Mouse (Mus musculus): ENCODE results near the gene Upf1. TPM values are rescaled to one million over a fixed set of nuclear protein-coding genes. Genes with fewer than 3 reads are reported as not detected.
A peak's percentile ranks its signal among the peaks of the same experiment; 100 is the strongest.

Upf1 gene
- 33.7 and 36.0 TPM in 2 replicates for polyA plus RNA-seq (2016; fragmentation: Nextera tagmentation; extraction: Ambion mirVana)

GRCm38 (mm10) chr8:70353194-70353817, at the start of gene Upf1:
Upf1 (minus strand) TSS chr8:70353278.
- peak; percentile 73 for ATAC-seq (ENCODE audit: insufficient number of reproducible peaks, insufficient read depth, low FRiP score, low TSS enrichment)
- H3K27me3 ChIP-seq, result no peaks in the 10 kb centered on the region
- no peaks in the 10 kb centered on the region for H3K9me3 ChIP-seq
- under 1% methylated on average over 64 of the region's 69 CpGs for WGBS
- H3K27ac ChIP-seq, result peak within 1 kb of the TSS; percentile 88
- H3K4me1 ChIP-seq, result peaks cover 34% of the 10 kb centered on the region
- peak within 1 kb of the TSS; percentile 100 for H3K4me3 ChIP-seq
- H3K4me2 ChIP-seq (replicated peaks), result peak within 1 kb of the TSS; percentile 93
- H3K36me3 ChIP-seq, result peaks cover 22% of the 10 kb centered on the region
- peak within 1 kb of the TSS; percentile 99 for H3K9ac ChIP-seq

- H3K9ac ChIP-seq, result no peak overlapping the region
- no peak overlapping the region for H3K27ac ChIP-seq
- no peaks in the 10 kb centered on the region for H3K9me3 ChIP-seq
- 81% methylated on average over 16 of the region's 16 CpGs for WGBS
- H3K36me3 ChIP-seq, result peaks cover 20% of the 10 kb centered on the region
- ATAC-seq (ENCODE audit: insufficient number of reproducible peaks, insufficient read depth, low FRiP score, low TSS enrichment), result no peak
- H3K4me3 ChIP-seq, result no peak overlapping the region
- no peak overlapping the region for H3K4me2 ChIP-seq (replicated peaks)
- H3K27me3 ChIP-seq, result no peaks in the 10 kb centered on the region
- H3K4me1 ChIP-seq, result no peaks in the 10 kb centered on the region
Measured at GRCm38 (mm10) chr8:70397611-70398563, 44.8 kb upstream of the Upf1 start.

DNA sequence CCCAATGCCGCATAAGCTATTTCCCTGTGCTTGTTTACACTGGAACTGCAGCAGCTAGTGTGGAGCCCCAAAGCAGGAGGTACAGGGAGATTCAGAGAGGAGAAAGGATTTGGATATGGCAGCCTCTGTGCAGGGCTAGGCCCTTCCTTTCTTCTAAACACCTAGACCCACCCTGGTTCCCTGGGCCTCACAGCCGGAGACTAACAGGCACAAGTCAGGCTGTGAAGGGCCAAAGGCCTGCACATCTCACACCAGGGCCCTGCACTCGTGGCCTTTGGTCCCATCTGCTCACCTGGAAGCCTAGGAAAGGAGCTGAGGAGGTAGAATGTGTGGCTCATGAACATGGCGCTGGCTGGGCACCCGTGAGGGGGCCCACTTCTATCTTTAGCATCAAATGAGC, 43.1 kb upstream of the Upf1 start:
- H3K4me2 ChIP-seq (replicated peaks), result no peak overlapping the region
- no peak for ATAC-seq (ENCODE audit: insufficient number of reproducible peaks, insufficient read depth, low FRiP score, low TSS enrichment)
- no peak overlapping the region for H3K4me3 ChIP-seq
- H3K36me3 ChIP-seq, result peaks cover 31% of the 10 kb centered on the region
- no peak overlapping the region for H3K9ac ChIP-seq
- H3K9me3 ChIP-seq, result no peaks in the 10 kb centered on the region
- no peaks in the 10 kb centered on the region for H3K27me3 ChIP-seq
- H3K4me1 ChIP-seq, result no peaks in the 10 kb centered on the region
- 76% methylated on average over 5 of the region's 5 CpGs for WGBS
- no peak overlapping the region for H3K27ac ChIP-seq

DNA sequence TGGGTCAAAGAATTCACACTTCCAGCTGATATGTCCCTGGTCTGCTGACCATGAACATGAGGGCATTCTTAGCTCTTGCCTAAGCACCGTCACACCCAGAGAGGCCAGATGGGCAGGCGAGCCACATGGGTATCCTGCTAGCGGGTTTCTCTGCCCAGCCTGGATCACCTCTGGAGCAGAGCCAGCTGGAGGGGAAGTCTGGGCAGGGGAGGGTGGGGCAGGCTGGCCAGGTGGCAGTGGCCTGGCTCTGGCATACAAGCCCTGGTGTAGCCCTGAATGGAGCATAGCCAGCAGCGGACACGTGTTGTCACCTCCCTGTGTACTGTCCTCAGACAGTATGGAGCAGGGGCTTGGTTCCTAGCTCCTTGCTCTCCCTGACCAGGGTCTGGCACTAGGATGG, 42.6 kb upstream of the Upf1 start:
- no peak overlapping the region for H3K27ac ChIP-seq
- H3K4me1 ChIP-seq, result no peaks in the 10 kb centered on the region
- H3K27me3 ChIP-seq, result no peaks in the 10 kb centered on the region
- WGBS, result 79% methylated on average over 5 of the region's 5 CpGs
- H3K36me3 ChIP-seq, result peaks cover 36% of the 10 kb centered on the region
- H3K4me2 ChIP-seq (replicated peaks), result no peak overlapping the region
- H3K9me3 ChIP-seq, result no peaks in the 10 kb centered on the region
- no peak overlapping the region; the same call in 1 of the 2 replicates for H3K9ac ChIP-seq
- no peak for ATAC-seq (ENCODE audit: insufficient number of reproducible peaks, insufficient read depth, low FRiP score, low TSS enrichment)
- H3K4me3 ChIP-seq, result no peak overlapping the region

DNA sequence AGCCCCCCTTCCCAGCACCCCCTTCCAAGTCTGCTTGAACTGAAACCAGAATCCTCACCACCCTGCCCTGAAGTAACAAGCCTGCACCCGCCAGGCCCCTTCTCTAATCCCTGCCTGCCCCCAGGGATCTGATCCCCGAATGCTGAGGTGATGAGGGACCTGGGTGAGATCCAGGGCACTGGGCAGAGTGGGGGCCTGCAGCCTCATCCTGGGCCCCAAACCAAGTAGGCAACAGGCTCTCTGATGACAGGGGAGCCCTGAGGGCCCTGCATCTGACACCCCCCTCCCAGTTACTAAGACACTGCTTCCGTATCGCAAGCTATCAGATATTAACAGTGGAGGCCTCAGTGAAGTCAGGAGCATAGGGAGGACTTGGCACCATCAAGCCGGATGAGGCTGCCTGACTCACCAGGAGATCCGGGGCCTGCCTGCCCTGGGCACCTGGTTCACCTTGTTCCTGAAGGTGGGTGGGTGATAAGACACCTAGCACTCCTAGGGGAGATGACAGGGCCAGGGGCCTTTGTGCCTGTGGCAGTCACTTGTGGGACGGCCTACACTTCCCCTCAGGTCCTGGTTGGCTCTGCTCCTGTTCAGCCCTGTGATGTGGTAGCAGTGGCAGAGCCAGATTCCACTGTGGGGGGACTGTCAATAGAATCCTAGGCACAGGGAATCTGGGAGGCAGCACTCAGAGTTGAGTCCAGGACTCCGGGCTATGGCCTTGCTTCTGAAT, 41.4 kb upstream of the Upf1 start:
- peaks cover 35% of the 10 kb centered on the region for H3K36me3 ChIP-seq
- no peaks in the 10 kb centered on the region for H3K27me3 ChIP-seq
- no peak overlapping the region for H3K4me2 ChIP-seq (replicated peaks)
- 0 out of 2 replicates have a peak overlapping the region, but pooled peaks have one; percentile 15 for H3K9ac ChIP-seq
- WGBS, result 81% methylated on average over 8 of the region's 8 CpGs
- H3K4me3 ChIP-seq, result no peak overlapping the region
- no peaks in the 10 kb centered on the region for H3K4me1 ChIP-seq
- H3K27ac ChIP-seq, result no peak overlapping the region
- H3K9me3 ChIP-seq, result no peaks in the 10 kb centered on the region
- no peak for ATAC-seq (ENCODE audit: insufficient number of reproducible peaks, insufficient read depth, low FRiP score, low TSS enrichment)

DNA sequence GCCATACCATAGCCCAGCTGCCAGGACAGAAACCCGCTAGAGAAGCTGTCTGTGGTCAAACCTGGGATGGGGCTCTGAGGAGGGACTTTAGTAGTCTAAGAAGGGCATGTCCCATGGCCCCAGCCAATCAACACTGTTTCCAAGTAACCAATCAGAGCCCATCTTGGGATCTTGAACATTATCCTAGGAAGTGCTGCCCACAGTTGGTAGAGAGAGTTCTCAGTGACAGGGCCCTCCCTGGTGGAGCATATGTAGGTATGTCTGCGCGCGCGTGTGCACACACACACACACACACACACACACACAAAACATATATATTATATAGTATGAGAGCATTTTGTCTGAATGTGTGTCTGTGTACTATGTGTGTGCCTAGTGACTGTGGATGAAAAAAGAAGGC, 40.0 kb upstream of the Upf1 start:
- WGBS, result 89% methylated on average over 5 of the region's 5 CpGs
- peaks cover 37% of the 10 kb centered on the region for H3K36me3 ChIP-seq

GRCm38 (mm10) chr8:70389678-70390077, 36.6 kb upstream of the Upf1 start:
- H3K36me3 ChIP-seq, result peaks cover 62% of the 10 kb centered on the region
- H3K27ac ChIP-seq, result no peak overlapping the region
- H3K4me3 ChIP-seq, result no peak overlapping the region
- 97% methylated on average over 2 of the region's 2 CpGs for WGBS
- no peak overlapping the region for H3K9ac ChIP-seq
- H3K27me3 ChIP-seq, result no peaks in the 10 kb centered on the region
- no peaks in the 10 kb centered on the region for H3K4me1 ChIP-seq
- no peak for ATAC-seq (ENCODE audit: insufficient number of reproducible peaks, insufficient read depth, low FRiP score, low TSS enrichment)
- H3K9me3 ChIP-seq, result no peaks in the 10 kb centered on the region
- H3K4me2 ChIP-seq (replicated peaks), result no peak overlapping the region

More for the DNA sequence above, 40.0 kb upstream of the Upf1 start:
- ATAC-seq (ENCODE audit: insufficient number of reproducible peaks, insufficient read depth, low FRiP score, low TSS enrichment), result no peak
- Histone ChIP-seq H3K9ac (no peak overlapping the region), H3K27ac (no peak overlapping the region), H3K4me1 (no peaks in the 10 kb centered on the region), H3K27me3 (no peaks in the 10 kb centered on the region), H3K9me3 (no peaks in the 10 kb centered on the region), H3K4me2 (replicated peaks) (no peak overlapping the region), H3K4me3 (no peak overlapping the region)

GRCm38 (mm10) chr8:70383287-70383686, 30.2 kb upstream of the Upf1 start:
- 42% methylated on average over 3 of the region's 3 CpGs for WGBS
- peaks cover 37% of the 10 kb centered on the region for H3K36me3 ChIP-seq
- ATAC-seq (ENCODE audit: insufficient number of reproducible peaks, insufficient read depth, low FRiP score, low TSS enrichment), result no peak

GRCm38 (mm10) chr8:70380069-70380468, 27.0 kb upstream of the Upf1 start:
- 84% methylated on average over 12 of the region's 12 CpGs for WGBS
- Histone ChIP-seq H3K27me3 (peaks cover 51% of the 10 kb centered on the region), H3K4me3 (no peak overlapping the region), H3K9me3 (no peaks in the 10 kb centered on the region), H3K4me1 (peaks cover 7% of the 10 kb centered on the region; the same call in 1 of the 2 replicates), H3K9ac (no peak overlapping the region), H3K4me2 (replicated peaks) (no peak overlapping the region), H3K36me3 (peaks cover 8% of the 10 kb centered on the region; the same call in 1 of the 2 replicates), H3K27ac (no peak overlapping the region)
- ATAC-seq (ENCODE audit: insufficient number of reproducible peaks, insufficient read depth, low FRiP score, low TSS enrichment), result no peak

More at GRCm38 (mm10) chr8:70383287-70383686, 30.2 kb upstream of the Upf1 start:
- Histone ChIP-seq H3K27ac (no peak overlapping the region), H3K9ac (no peak overlapping the region), H3K27me3 (peaks cover 19% of the 10 kb centered on the region), H3K4me1 (no peaks in the 10 kb centered on the region), H3K4me3 (no peak overlapping the region), H3K9me3 (no peaks in the 10 kb centered on the region), H3K4me2 (replicated peaks) (no peak overlapping the region)

DNA sequence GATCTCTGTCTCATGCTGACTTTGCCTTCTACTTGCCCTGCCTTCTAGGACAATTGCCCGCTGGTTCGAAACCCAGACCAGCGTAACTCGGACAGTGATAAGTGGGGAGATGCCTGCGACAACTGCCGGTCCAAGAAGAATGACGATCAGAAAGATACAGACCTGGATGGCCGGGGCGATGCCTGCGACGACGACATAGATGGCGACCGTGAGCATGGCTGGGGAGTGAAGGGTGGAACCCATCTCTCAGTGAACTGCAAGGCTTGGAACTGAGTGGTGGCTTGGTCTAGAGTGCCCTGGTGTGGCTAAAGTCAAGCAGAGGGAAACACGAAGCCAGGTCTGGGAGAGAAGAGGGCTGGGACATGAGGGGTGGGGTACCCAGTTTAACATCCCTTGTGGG, 24.0 kb upstream of the Upf1 start:
- Histone ChIP-seq H3K9ac (no peak overlapping the region), H3K27ac (no peak overlapping the region), H3K4me3 (no peak overlapping the region), H3K4me2 (replicated peaks) (no peak overlapping the region), H3K4me1 (peaks cover 24% of the 10 kb centered on the region), H3K9me3 (no peaks in the 10 kb centered on the region), H3K27me3 (peaks cover 81% of the 10 kb centered on the region), H3K36me3 (no peaks in the 10 kb centered on the region)
- no peak for ATAC-seq (ENCODE audit: insufficient number of reproducible peaks, insufficient read depth, low FRiP score, low TSS enrichment)
- 14% methylated on average over 15 of the region's 15 CpGs for WGBS

DNA sequence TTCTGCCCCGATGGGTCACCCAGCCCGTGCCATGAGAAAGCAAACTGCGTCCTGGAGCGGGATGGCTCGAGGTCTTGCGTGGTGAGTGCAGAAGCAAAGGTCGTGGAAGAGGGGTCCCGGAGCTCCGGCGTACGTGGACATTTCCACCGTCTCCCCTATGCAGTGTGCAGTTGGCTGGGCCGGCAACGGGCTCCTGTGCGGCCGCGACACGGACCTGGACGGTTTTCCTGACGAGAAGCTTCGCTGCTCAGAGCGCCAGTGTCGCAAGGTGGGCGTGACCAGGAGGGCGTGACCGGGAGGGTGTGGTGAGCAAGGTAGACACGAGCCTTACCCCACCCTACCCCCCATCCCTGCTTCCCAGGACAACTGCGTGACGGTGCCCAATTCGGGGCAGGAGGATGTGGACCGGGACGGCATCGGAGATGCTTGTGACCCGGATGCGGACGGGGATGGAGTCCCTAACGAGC, 23.2 kb upstream of the Upf1 start:
- Histone ChIP-seq H3K9ac (no peak overlapping the region), H3K36me3 (no peaks in the 10 kb centered on the region), H3K4me1 (peaks cover 30% of the 10 kb centered on the region), H3K27ac (no peak overlapping the region), H3K27me3 (peaks cover 88% of the 10 kb centered on the region), H3K4me3 (peak overlapping the region; percentile 16), H3K4me2 (replicated peaks) (peak overlapping the region; percentile 30), H3K9me3 (no peaks in the 10 kb centered on the region)
- 8% methylated on average over 37 of the region's 37 CpGs for WGBS
- ATAC-seq (ENCODE audit: insufficient number of reproducible peaks, insufficient read depth, low FRiP score, low TSS enrichment), result no peak

Data from embryonic facial prominence, embryonic 12.5 days (tissue).